ENCODE assay signal across 9 mouse cellular contexts in genomic region chr1:93210213-93210641, GRCm38 (mm10). TPM values are rescaled to one million over a fixed set of nuclear protein-coding genes. Genes with fewer than 3 reads are reported as not detected.
DNase-seq lines count a peak whose midpoint lies in the region; ATAC-seq and TF ChIP-seq lines count a peak whose summit lies in the region.
"Had no signal": no experiment of that assay in that cellular context is flagged by ENCODE, and none has a peak within 500 bp of the region (broad histone marks: within the 10 kb centered on the region; RNA-seq: fewer than 3 reads in every experiment).

No protein-coding gene starts in this region.

- no peak overlapping the region for H3K9ac ChIP-seq in hindbrain, embryonic 16.5 days (ENCODE audit: low read depth, low read length)

- peak; percentile 55 to 79 for DNase-seq in adrenal gland, adult (ENCODE audit: inconsistent age in 2 of 2, low spot score in 1 of 2)
- DNase-seq in cerebellum, postnatal 10 days = peak; percentile 80 to 91
- DNase-seq in gastrocnemius, postnatal 25 days = peak; percentile 67
- DNase-seq in left cerebral cortex, adult 11 months (ENCODE audit: low spot score) = peak; percentile 53
- DNase-seq in telencephalon, adult 2 months (ENCODE audit: low read depth, low spot score) = peak; percentile 19
- DNase-seq in thymus, adult 2 months = no peak

- TF ChIP-seq POLR2A in thymus, adult 2 months (IDR thresholded peaks at IDR 0.05; ENCODE audit: control insufficient read depth, extremely low read depth, insufficient read depth, low read length, poor library complexity) = no peak

- WGBS in hindbrain, embryonic 16.5 days = 27% methylated on average over 9 of the region's 9 CpGs
- 12% methylated on average over 9 of the region's 9 CpGs for WGBS in thymus, adult 2 months

- peak overlapping the region; percentile 57 for H3K27ac ChIP-seq in hindbrain, embryonic 16.5 days (ENCODE audit: low read depth, low read length)
- H3K27ac ChIP-seq in thymus, adult 2 months (ENCODE audit: control insufficient read depth, insufficient read depth, low read length) = no peak overlapping the region

- H3K4me3 ChIP-seq in hindbrain, embryonic 16.5 days (ENCODE audit: low read length) = no peak overlapping the region
- H3K4me3 ChIP-seq in thymus, adult 2 months (ENCODE audit: control insufficient read depth, insufficient read depth, low read length) = no peak overlapping the region

- peaks cover 17% of the 10 kb centered on the region for H3K4me1 ChIP-seq in hindbrain, embryonic 16.5 days (ENCODE audit: control insufficient read depth, insufficient read depth, low read depth, low read length)
- no peaks in the 10 kb centered on the region for H3K4me1 ChIP-seq in thymus, adult 2 months (replicated peaks; ENCODE audit: control insufficient read depth, insufficient read depth, low read length)

- TF ChIP-seq CTCF in thymus, adult 2 months (IDR thresholded peaks at IDR 0.05; ENCODE audit: borderline replicate concordance, control insufficient read depth, extremely low read depth, insufficient read depth, low read length, poor library complexity) = no peak

- H3K36me3 ChIP-seq in hindbrain, embryonic 16.5 days (ENCODE audit: control insufficient read depth, insufficient read depth, low read length) = no peaks in the 10 kb centered on the region
- H3K36me3 ChIP-seq in thymus, adult 2 months (ENCODE audit: control insufficient read depth, insufficient read depth, low read length) = no peaks in the 10 kb centered on the region

- no peak overlapping the region for H3K4me2 ChIP-seq in hindbrain, embryonic 16.5 days (ENCODE audit: low read length)

- ATAC-seq in hindbrain, embryonic 16.5 days = peak; percentile 92
- ATAC-seq in megakaryocyte progenitor cell, adult 5-6 weeks (replicated peaks; ENCODE audit: poor library complexity) = peak; percentile 31; the same call in 1 of the 2 replicates

- H3K27me3 ChIP-seq in hindbrain, embryonic 16.5 days (replicated peaks; ENCODE audit: control insufficient read depth, insufficient read depth, low read length) = no peaks in the 10 kb centered on the region
- H3K27me3 ChIP-seq in thymus, adult 2 months (ENCODE audit: control insufficient read depth, insufficient read depth, low read length) = no peaks in the 10 kb centered on the region

- no peaks in the 10 kb centered on the region for H3K9me3 ChIP-seq in hindbrain, embryonic 16.5 days (ENCODE audit: control insufficient read depth, low read length)

RNA-seq across cellular contexts. Expression of gene Sned1, which starts 25.4 kb away (rescaled TPM):
- 1 to 10 TPM; 4.6 to 8.0 TPM for total RNA-seq in gastrocnemius, postnatal 25 days (2021)
- polyA plus RNA-seq in hindbrain, embryonic 16.5 days (2015; fragmentation: Nextera tagmentation; extraction: Ambion mirVana) = 12.1 and 12.7 TPM in 2 replicates
- 0.44 and 3.2 TPM in 2 replicates for total RNA-seq in megakaryocyte progenitor cell, adult 5-6 weeks (2015)
- 0.14 and 0.17 TPM in 2 replicates for total RNA-seq in megakaryocyte progenitor cell, adult 5-6 weeks (2017)
- polyA plus RNA-seq in thymus, adult 2 months (2012; rRNA removed) = 3.1 and 3.8 TPM in 2 replicates

RNA-seq across cellular contexts. Expression of gene Crocc2, which starts 41.7 kb away (rescaled TPM):
- not detected for total RNA-seq in gastrocnemius, postnatal 25 days (2021)
- 0.43 and 0.51 TPM in 2 replicates for polyA plus RNA-seq in hindbrain, embryonic 16.5 days (2015; fragmentation: Nextera tagmentation; extraction: Ambion mirVana)
- total RNA-seq in megakaryocyte progenitor cell, adult 5-6 weeks (2015) = not detected in 2 replicates
- total RNA-seq in megakaryocyte progenitor cell, adult 5-6 weeks (2017) = not detected in 2 replicates
- polyA plus RNA-seq in thymus, adult 2 months (2012; rRNA removed) = 0.28 and 0.34 TPM in 2 replicates
- total RNA-seq: neutrophil, adult 5-6 weeks had no signal

RNA-seq across cellular contexts. Expression of gene 2310007B03Rik, which starts 49.5 kb away (rescaled TPM):
- not detected for total RNA-seq in gastrocnemius, postnatal 25 days (2021)
- 0.40 and 0.54 TPM in 2 replicates for polyA plus RNA-seq in hindbrain, embryonic 16.5 days (2015; fragmentation: Nextera tagmentation; extraction: Ambion mirVana)
- total RNA-seq in megakaryocyte progenitor cell, adult 5-6 weeks (2015) = not detected in 2 replicates
- not detected in 2 replicates for total RNA-seq in megakaryocyte progenitor cell, adult 5-6 weeks (2017)
- 0.68 and 0.88 TPM in 2 replicates for polyA plus RNA-seq in thymus, adult 2 months (2012; rRNA removed)
